Mouse (Mus musculus): ENCODE results near the gene Gm11111.

- TF ChIP-seq CTCF (conservative IDR thresholded peaks at IDR 0.05; ENCODE audit: low read length) (no peak), POU5F1 (IDR thresholded peaks at IDR 0.05; ENCODE audit: borderline replicate concordance, low read length) (no peak), NANOG (IDR thresholded peaks at IDR 0.05; ENCODE audit: borderline replicate concordance, low read length) (no peak)
Observed at GRCm38 (mm10) chr5:98563801-98564200, 11.3 kb downstream of the Gm11111 start.
